Mouse (Mus musculus): ENCODE measurements around the gene Gm28051. TPM values are rescaled to one million over a fixed set of nuclear protein-coding genes. Genes with fewer than 3 reads are reported as not detected.

The Gm28051 gene
- polyA plus RNA-seq (2012; rRNA removed) = not detected in 2 replicates

DNA sequence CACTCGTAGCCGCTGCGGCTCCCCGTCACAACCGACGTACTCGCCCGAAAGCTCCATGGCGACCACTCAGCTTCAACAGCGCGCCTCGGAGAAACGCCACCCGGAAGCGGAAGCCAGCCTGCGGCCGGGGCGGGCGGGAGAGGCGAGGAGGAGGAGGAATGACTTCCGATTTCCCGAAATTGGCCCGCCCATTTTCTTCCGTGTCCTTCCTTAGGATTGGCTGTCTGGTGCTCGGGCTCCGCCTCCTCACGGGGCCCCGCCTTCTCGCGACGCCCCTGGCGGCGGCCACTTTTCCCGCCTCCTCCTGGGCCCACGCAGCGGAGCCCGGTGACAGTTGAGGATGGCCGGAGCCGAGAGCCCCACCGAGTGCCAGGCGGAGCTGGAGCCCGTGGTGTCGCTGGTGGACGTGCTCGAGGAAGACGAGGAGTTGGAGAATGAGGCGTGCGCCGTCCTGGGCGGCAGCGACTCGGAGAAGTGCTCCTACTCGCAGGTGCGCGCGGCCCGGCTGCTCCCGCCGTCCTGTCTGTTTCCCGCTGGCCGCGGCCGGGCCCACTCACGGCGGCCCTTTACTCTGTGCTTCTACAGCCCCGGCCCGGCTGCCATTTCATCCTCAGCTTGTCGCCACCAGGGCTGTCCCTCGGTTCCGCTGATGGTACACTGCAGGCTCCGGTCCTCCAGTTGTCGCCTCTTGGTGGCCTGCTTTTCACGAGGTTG is at the start of gene Gm28051, which contains the start of the genes Gon7 and Ubr7:
Gene Gm28051, minus strand, starts transcription at position 77 of the 714 bp plus-strand sequence.
Gene Gon7, minus strand, starts transcription at position 115 of the 714 bp plus-strand sequence.
Gene Ubr7, plus strand, starts transcription at position 279 of the 714 bp plus-strand sequence.

GRCm38 (mm10) chr12:102758403-102758756 is 815 bp upstream of the Gm28051 start, which contains the start of gene Gm20604:
Gene Gm20604 (minus strand): TSS chr12:102758672.

DNA sequence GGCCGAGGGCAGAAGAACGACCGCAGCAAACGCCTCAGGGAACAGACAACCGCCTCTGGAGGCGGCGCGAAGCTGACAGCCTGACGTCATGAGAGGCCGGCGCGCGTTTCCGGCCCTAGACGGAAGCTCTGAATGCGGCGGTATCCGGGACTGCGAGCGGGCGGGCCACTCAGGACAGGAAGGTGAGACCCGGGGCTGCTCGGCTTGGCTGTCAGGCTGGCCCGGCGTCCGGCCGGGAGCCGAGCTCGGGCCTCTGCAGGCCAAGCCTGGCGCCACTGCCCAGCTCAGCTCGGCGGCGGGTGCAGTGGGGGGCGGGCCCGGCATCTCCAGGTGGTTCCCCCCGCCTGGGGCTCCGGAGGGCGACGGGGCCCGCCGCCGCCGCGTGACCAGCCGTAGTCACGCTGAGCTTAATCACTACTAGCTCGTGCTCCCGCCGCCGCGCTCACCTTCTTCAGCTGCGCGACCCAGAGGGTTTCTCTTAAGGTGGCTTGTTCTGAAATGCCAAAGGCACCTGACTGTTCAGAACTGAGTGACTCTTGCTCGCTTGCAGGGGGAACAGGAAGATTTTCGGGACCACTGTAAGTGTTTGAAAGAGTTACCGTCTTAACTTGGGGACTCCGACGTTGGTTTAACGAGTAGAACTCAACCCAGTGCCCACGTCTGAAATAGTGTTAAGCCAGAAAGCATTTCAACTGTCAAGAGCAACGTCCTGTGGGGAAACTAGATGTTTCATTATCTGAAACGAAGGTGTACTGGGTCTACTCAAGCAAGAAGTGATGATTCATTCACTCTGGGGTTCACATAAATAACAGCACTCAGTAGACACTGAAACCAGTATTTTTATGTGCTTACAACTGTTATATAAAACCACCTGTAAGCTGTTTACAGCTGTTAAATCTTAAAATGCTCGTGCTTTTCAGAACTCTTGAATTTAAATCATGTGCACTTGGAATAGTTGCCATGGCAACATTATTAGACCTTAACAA is 13.7 kb downstream of the Gm28051 start, which contains the start of the genes Moap1 and Tmem251:
Gene Moap1, minus strand, starts transcription at position 73 of the 986 bp plus-strand sequence.
Gene Tmem251, plus strand, starts transcription at position 174 of the 986 bp plus-strand sequence.

DNA sequence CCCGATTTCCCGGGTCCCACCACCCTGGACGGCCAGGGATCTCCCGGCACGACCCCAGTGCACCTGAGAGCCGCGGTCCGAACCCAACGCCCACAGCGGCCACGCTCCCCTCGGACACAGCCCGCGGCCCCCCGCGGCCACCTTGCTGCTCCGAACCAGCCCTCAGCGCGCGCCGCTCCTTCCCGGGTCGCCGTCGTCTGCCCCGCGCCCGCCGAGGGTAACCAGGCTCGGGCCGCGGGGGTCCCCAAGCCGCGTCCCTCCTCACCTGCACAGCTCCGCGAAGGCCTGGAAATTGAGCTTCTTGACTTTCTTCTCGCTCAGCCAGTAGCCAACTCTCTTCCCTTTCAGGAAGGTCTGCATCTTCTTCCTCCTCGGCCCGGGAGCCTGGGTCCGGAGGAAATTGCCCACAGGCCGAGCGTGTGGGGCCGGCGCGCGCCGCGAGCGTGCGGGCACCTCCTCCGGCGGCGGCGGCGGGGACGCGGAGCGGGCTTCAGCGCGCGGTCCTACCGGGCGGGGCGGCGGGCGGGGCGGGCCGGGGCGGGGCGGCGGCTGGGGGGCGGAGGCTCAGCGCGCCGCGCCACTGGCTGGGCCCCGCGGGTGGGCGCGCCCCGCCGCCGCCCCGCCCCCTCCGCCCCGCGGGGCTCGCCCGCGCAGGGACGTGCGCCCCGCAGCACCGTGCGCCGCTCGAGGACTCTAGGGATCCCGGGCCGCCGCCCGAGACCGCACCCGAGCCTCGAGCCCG is 52.9 kb downstream of the Gm28051 start, which contains the start of gene Itpk1:
Gene Itpk1, minus strand, starts transcription at position 474 of the 742 bp plus-strand sequence.

Other genes with a start within 250 kb of the Gm28051 start
- gene Chga, start 202.8 kb downstream of the Gm28051 start, polyA plus RNA-seq (2012; rRNA removed) = 133 and 160 TPM in 2 replicates
- gene Itpk1, start 52.8 kb downstream of the Gm28051 start, polyA plus RNA-seq (2012; rRNA removed) = 149 and 151 TPM in 2 replicates
- gene Moap1, start 14.1 kb downstream of the Gm28051 start, polyA plus RNA-seq (2012; rRNA removed) = 0.41 and 1.4 TPM in 2 replicates
- 1.7 and 1.9 TPM in 2 replicates for gene Tmem251, start 14.0 kb downstream of the Gm28051 start, polyA plus RNA-seq (2012; rRNA removed)
- gene Gon7, start within 50 bp of the Gm28051 start, polyA plus RNA-seq (2012; rRNA removed) = 21.5 and 28.7 TPM in 2 replicates
- gene Ubr7, start 202 bp upstream of the Gm28051 start, polyA plus RNA-seq (2012; rRNA removed) = 9.5 and 9.7 TPM in 2 replicates
- gene Gm20604, start 907 bp upstream of the Gm28051 start, polyA plus RNA-seq (2012; rRNA removed) = 2.1 and 2.3 TPM in 2 replicates
- 13.0 and 13.8 TPM in 2 replicates for gene Btbd7, start 120.7 kb upstream of the Gm28051 start, polyA plus RNA-seq (2012; rRNA removed)
- not detected in 2 replicates for gene Cox8c, start 141.6 kb upstream of the Gm28051 start, polyA plus RNA-seq (2012; rRNA removed)
- gene Unc79, start 191.1 kb upstream of the Gm28051 start, polyA plus RNA-seq (2012; rRNA removed) = 0.82 and 0.94 TPM in 2 replicates